12 mouse cellular contexts compared by ENCODE assay signal in the genomic region with DNA sequence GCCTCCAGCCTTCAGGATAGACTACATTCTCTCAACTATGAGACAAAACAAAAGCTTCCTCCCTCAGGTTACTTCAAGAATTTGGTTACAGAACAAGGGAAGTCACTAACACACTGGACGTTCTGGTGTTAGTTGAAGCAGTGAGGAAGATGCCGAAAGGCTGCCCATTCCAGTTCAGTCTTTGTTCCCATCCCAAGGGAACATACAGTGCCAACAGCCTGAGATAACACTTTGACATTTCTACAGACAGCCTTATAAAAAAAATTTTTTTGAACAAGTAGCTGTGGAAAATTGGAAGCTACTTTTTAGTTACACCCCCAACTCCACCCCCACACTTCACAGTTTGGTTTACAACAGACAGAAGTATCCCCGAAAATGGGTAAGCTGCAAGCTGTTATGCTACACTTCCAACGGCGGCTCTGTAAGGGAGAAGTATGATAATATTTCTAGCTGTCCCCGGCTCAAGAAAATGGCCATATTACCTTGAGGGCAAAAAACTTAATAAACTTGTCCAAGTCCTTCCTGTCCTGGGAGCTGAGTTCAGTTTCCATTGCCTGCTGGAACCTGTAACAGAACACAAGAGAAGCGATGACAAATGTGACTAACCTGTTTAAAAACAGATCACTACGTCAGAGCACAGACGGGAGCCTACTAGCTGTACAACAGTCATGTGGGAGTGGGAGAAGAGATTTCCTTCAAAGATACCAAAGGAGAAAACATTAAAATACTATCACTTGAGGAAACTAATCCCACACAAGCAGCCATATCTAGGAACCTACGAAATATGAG. TPM values are rescaled to one million over a fixed set of nuclear protein-coding genes. Genes with fewer than 3 reads are reported as not detected.
DNase-seq lines count a peak whose midpoint lies in the region; ATAC-seq lines count a peak whose summit lies in the region.
"Had no signal": no experiment of that assay in that cellular context is flagged by ENCODE, and none has a peak within 500 bp of the region (broad histone marks: within the 10 kb centered on the region; RNA-seq: fewer than 3 reads in every experiment).

No protein-coding gene starts in this region.

- ATAC-seq in frontal cortex, adult (ENCODE audit: low TSS enrichment): peak; percentile 73

- no peak for DNase-seq in frontal cortex, postnatal 25 days (ENCODE audit: low spot score in 2 of 2)
- DNase-seq in left cerebral cortex, postnatal 14 days (ENCODE audit: low spot score in 2 of 2): peak; percentile 34 to 48
- no peak for DNase-seq in left cerebral cortex, postnatal 4 days
- peak; percentile 25 to 31 for DNase-seq in heart, adult 9 months (ENCODE audit: low spot score in 2 of 2)
- peak; percentile 43 to 48 for DNase-seq in layer of hippocampus, adult 8-10 months (ENCODE audit: low spot score in 2 of 2)
- no peak for DNase-seq in spleen, postnatal 10 days (ENCODE audit: low spot score in 2 of 2)
- no peak for DNase-seq in cerebellum, adult 18-20 months
- DNase-seq: cerebellum, postnatal 36 days; gastrocnemius, postnatal 36 days; liver, postnatal 0 days; retina, postnatal 1 day had no signal

- intact Hi-C loops in left cerebral cortex, postnatal 14 days (cut with DNase I): no loop called here
- intact Hi-C loops in left cerebral cortex, postnatal 4 days (cut with DNase I): no loop called here

RNA-seq across cellular contexts. Expression of gene Atg13, which starts 14.7 kb away (rescaled TPM):
- 10 to 100 TPM; 73.5 to 74.6 TPM for total RNA-seq in left cerebral cortex, postnatal 14 days (2021)
- total RNA-seq in left cerebral cortex, postnatal 4 days (2021): 10 to 100 TPM; 40.1 to 40.9 TPM
- total RNA-seq in layer of hippocampus, adult 8-10 months (2022): 10 to 100 TPM; 67.1 to 87.7 (median 74.4) TPM

RNA-seq across cellular contexts. Expression of gene Harbi1, which starts 15.0 kb away (rescaled TPM):
- total RNA-seq in left cerebral cortex, postnatal 14 days (2021): 1 to 10 TPM; 6.5 to 8.3 TPM
- total RNA-seq in left cerebral cortex, postnatal 4 days (2021): 1 to 10 TPM; 8.4 to 9.9 TPM
- 10 to 100 TPM in 1 of 4 experiments, 1 to 10 TPM in 3; 6.7 to 10.7 (median 8.0) TPM for total RNA-seq in layer of hippocampus, adult 8-10 months (2022)

RNA-seq across cellular contexts. Expression of gene Ambra1, which starts 34.3 kb away (rescaled TPM):
- 10 to 100 TPM; 51.9 to 54.3 TPM for total RNA-seq in left cerebral cortex, postnatal 14 days (2021)
- 10 to 100 TPM; 56.5 to 56.7 TPM for total RNA-seq in left cerebral cortex, postnatal 4 days (2021)
- 10 to 100 TPM; 49.8 to 55.9 (median 52.8) TPM for total RNA-seq in layer of hippocampus, adult 8-10 months (2022)

RNA-seq across cellular contexts. Expression of gene Arhgap1, which starts 46.0 kb away (rescaled TPM):
- 10 to 100 TPM; 80.3 to 88.9 TPM for total RNA-seq in left cerebral cortex, postnatal 14 days (2021)
- 10 to 100 TPM; 87.4 to 99.0 TPM for total RNA-seq in left cerebral cortex, postnatal 4 days (2021)
- 10 to 100 TPM; 56.8 to 66.3 (median 63.1) TPM for total RNA-seq in layer of hippocampus, adult 8-10 months (2022)

RNA-seq across cellular contexts. Expression of gene Zfp408, which starts 46.0 kb away (rescaled TPM):
- 10 to 100 TPM; 11.1 to 13.3 TPM for total RNA-seq in left cerebral cortex, postnatal 14 days (2021)
- total RNA-seq in left cerebral cortex, postnatal 4 days (2021): 10 to 100 TPM; 24.2 to 26.2 TPM
- total RNA-seq in layer of hippocampus, adult 8-10 months (2022): 10 to 100 TPM; 11.2 to 15.0 (median 11.8) TPM

Comparison
In these comparisons a context has a peak if more than half of its experiments do, and no peak if none do; other contexts are left out.
1. DNase-seq: peak in left cerebral cortex, postnatal 14 days (2 of 2), heart, adult 9 months (2 of 2) and layer of hippocampus, adult 8-10 months (2 of 2); none in frontal cortex, postnatal 25 days (0 of 2), left cerebral cortex, postnatal 4 days (single experiment), spleen, postnatal 10 days (0 of 2) and cerebellum, adult 18-20 months (0 of 2).